Mouse (Mus musculus) hindlimb bud, embryonic 11.5 days (tissue): Measurements from ENCODE around the gene Styk1.

Experiments used
- DNase-seq: peaks from one replicate; pipeline ENCODE4 v3.0.0-alpha.2; 2012; ENCODE audit warnings: low read depth, low spot score; ENCODE audit errors: extremely low spot score

The Styk1 gene

GRCm38 (mm10) chr6:131369866-131370616 is 16.6 kb upstream of the Styk1 start:
- no peak for DNase-seq

- no peak for DNase-seq
Measured at GRCm38 (mm10) chr6:131367101-131367500, 13.7 kb upstream of the Styk1 start.

GRCm38 (mm10) chr6:131364353-131364752 is 11.0 kb upstream of the Styk1 start:
- DNase-seq, result no peak

- DNase-seq, result no peak
Measured at GRCm38 (mm10) chr6:131362987-131363765, 9.8 kb upstream of the Styk1 start.

GRCm38 (mm10) chr6:131360693-131361092 is 7.3 kb upstream of the Styk1 start:
- no peak for DNase-seq

- DNase-seq, result no peak
Measured at GRCm38 (mm10) chr6:131359543-131359942, 6.1 kb upstream of the Styk1 start.

GRCm38 (mm10) chr6:131354913-131355312 is 1.5 kb upstream of the Styk1 start:
- no peak for DNase-seq

- no peak for DNase-seq
Measured at GRCm38 (mm10) chr6:131347026-131347425, 6.4 kb downstream of the Styk1 start.

GRCm38 (mm10) chr6:131344346-131344745 is 9.1 kb downstream of the Styk1 start:
- DNase-seq, result no peak

GRCm38 (mm10) chr6:131340082-131340481 is 13.3 kb downstream of the Styk1 start:
- DNase-seq, result no peak

GRCm38 (mm10) chr6:131339309-131339708 is 14.1 kb downstream of the Styk1 start:
- DNase-seq, result no peak

- no peak for DNase-seq
Measured at GRCm38 (mm10) chr6:131338787-131339186, 14.6 kb downstream of the Styk1 start.

- DNase-seq, result no peak
Measured at GRCm38 (mm10) chr6:131327076-131327475, 26.3 kb downstream of the Styk1 start.

GRCm38 (mm10) chr6:131321854-131322639 is 31.4 kb downstream of the Styk1 start:
- no peak for DNase-seq

GRCm38 (mm10) chr6:131316155-131317101 is 37.0 kb downstream of the Styk1 start:
- DNase-seq, result no peak

GRCm38 (mm10) chr6:131308031-131308430 is 45.4 kb downstream of the Styk1 start:
- no peak for DNase-seq

- DNase-seq, result no peak
Measured at GRCm38 (mm10) chr6:131304776-131305175, 48.6 kb downstream of the Styk1 start.

- DNase-seq, result no peak
Measured at GRCm38 (mm10) chr6:131298531-131298930, 54.9 kb downstream of the Styk1 start.

GRCm38 (mm10) chr6:131294435-131295112 is 58.8 kb downstream of the Styk1 start:
- DNase-seq, result no peak

GRCm38 (mm10) chr6:131293916-131294315 is 59.5 kb downstream of the Styk1 start:
- no peak for DNase-seq
